Mouse (Mus musculus) hindbrain, embryonic 16.5 days (tissue): ENCODE measurements at regions not wholly inside any gene's neighbourhood (a gene's known extent, or its start where the extent isn't known, plus 50 kb on each side); places are given as distances from the start of the nearest gene placed in this dataset.
A peak's percentile ranks its signal among the peaks of the same experiment; 100 is the strongest.

Experiments used
- ATAC-seq: fragments of 200-750 bp; cut with Nextera tagmentation; 2 replicates; pipeline ENCODE4 v1.8.0; 2017; ENCODE audit warnings: moderate TSS enrichment, moderate library complexity
- H3K27ac ChIP-seq: fragments of 300-500 bp; sonication (generic); 2 replicates; pipeline ENCODE4 v1.5.1; 2014; ENCODE audit warnings: low read depth, mild to moderate bottlenecking, control low read depth, low read length, moderate library complexity
- H3K27me3 ChIP-seq: fragments of 300-500 bp; sonication (generic); replicated peaks from 2 replicates; pipeline ENCODE4 v1.6.1; 2014; ENCODE audit warnings: low read length; ENCODE audit not compliant: control insufficient read depth, insufficient read depth
- H3K36me3 ChIP-seq: fragments of 300-500 bp; sonication (generic); 2 replicates; pipeline ENCODE4 v1.6.1; 2014; ENCODE audit warnings: mild to moderate bottlenecking, low read length, moderate library complexity, mixed read lengths; ENCODE audit not compliant: control insufficient read depth, insufficient read depth
- H3K4me1 ChIP-seq: fragments of 300-500 bp; sonication (generic); 2 replicates; pipeline ENCODE4 v1.6.1; 2014; ENCODE audit warnings: low read depth, low read length; ENCODE audit not compliant: control insufficient read depth, insufficient read depth
- H3K4me2 ChIP-seq: fragments of 300-500 bp; sonication (generic); 2 replicates; pipeline ENCODE4 v1.6.1; 2014; ENCODE audit warnings: mild to moderate bottlenecking, low read length, control low read depth, moderate library complexity
- H3K4me3 ChIP-seq: fragments of 300-500 bp; sonication (generic); 2 replicates; pipeline ENCODE4 v1.5.1; 2014; ENCODE audit warnings: mild to moderate bottlenecking, low read length, control low read depth, moderate library complexity
- H3K9ac ChIP-seq: fragments of 300-500 bp; sonication (generic); 2 replicates; pipeline ENCODE4 v1.6.1; 2014; ENCODE audit warnings: low read depth, mild to moderate bottlenecking, control low read depth, low read length, moderate library complexity
- H3K9me3 ChIP-seq: fragments of 300-500 bp; sonication (generic); 2 replicates; pipeline ENCODE4 v1.6.1; 2014; ENCODE audit warnings: mild to moderate bottlenecking, low read length, moderate library complexity; ENCODE audit not compliant: control insufficient read depth
- WGBS: fragments of 180-500 bp; shearing (Covaris S2); extraction: QIAGEN DNeasy Blood & Tissue Kit; methylation state at CpG from one replicate; pipeline ENCODE4 v1.1.7; 2014; 5-methylcytosine and 5-hydroxymethylcytosine counted together

DNA sequence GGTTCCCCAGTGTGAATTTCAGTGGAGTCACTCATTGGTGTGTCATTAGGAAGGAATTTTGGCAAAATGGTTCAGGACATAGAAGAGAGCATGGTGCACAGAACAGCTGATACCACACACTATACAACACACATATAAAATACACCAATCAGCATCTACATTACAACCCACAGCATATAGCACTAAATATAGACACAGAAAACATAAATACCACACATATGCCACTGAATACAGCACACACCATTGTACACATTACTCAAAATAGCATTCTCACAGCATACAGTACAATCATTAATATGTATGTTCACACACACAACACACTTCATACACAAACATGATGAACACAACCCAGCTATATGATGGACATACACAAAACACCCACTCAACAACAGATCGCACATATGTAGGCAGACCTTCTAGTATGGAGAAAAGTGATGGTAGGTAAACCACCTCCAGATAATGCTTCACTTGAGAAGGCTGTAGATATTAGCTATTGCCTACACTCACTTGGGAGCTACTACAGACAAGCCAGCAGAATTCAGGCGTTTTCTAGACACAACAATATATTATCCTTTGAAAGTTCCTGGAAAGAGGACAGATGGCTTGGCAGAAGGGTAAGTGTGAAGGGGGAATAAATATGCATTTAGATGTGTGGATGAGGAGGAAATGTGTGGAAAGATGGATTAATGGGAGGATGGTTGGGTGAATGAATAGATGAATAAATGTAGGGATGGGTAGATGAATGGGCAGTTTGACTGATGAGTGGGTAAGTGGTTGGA lies 71.6 kb upstream of the Zmat1 start:
- WGBS = 69% methylated on average over 2 of the region's 2 CpGs
- H3K9me3 ChIP-seq = no peaks in the 10 kb centered on the region
- H3K27ac ChIP-seq = no peak overlapping the region
- H3K27me3 ChIP-seq = no peaks in the 10 kb centered on the region
- no peaks in the 10 kb centered on the region for H3K4me1 ChIP-seq
- ATAC-seq = no peak
- H3K36me3 ChIP-seq = no peaks in the 10 kb centered on the region
- H3K9ac ChIP-seq = no peak overlapping the region
- H3K4me3 ChIP-seq = no peak overlapping the region
- H3K4me2 ChIP-seq = no peak overlapping the region

GRCm38 (mm10) chrX:135079388-135079787 lies 70.4 kb upstream of the Zmat1 start:
- WGBS = 66% methylated on average over 2 of the region's 2 CpGs
- H3K36me3 ChIP-seq = no peaks in the 10 kb centered on the region
- no peak overlapping the region for H3K4me3 ChIP-seq
- no peak overlapping the region for H3K9ac ChIP-seq
- H3K4me1 ChIP-seq = no peaks in the 10 kb centered on the region
- H3K27ac ChIP-seq = no peak overlapping the region
- no peaks in the 10 kb centered on the region for H3K27me3 ChIP-seq
- H3K9me3 ChIP-seq = no peaks in the 10 kb centered on the region
- H3K4me2 ChIP-seq = no peak overlapping the region
- ATAC-seq = no peak

GRCm38 (mm10) chrX:135075903-135076302 lies 66.9 kb upstream of the Zmat1 start:
- no peak overlapping the region for H3K27ac ChIP-seq
- H3K4me2 ChIP-seq = no peak overlapping the region
- no peak overlapping the region for H3K9ac ChIP-seq
- WGBS = 57% methylated on average over 2 of the region's 2 CpGs
- no peaks in the 10 kb centered on the region for H3K9me3 ChIP-seq
- no peak for ATAC-seq
- no peak overlapping the region for H3K4me3 ChIP-seq
- no peaks in the 10 kb centered on the region for H3K27me3 ChIP-seq
- no peaks in the 10 kb centered on the region for H3K36me3 ChIP-seq
- no peaks in the 10 kb centered on the region for H3K4me1 ChIP-seq

DNA sequence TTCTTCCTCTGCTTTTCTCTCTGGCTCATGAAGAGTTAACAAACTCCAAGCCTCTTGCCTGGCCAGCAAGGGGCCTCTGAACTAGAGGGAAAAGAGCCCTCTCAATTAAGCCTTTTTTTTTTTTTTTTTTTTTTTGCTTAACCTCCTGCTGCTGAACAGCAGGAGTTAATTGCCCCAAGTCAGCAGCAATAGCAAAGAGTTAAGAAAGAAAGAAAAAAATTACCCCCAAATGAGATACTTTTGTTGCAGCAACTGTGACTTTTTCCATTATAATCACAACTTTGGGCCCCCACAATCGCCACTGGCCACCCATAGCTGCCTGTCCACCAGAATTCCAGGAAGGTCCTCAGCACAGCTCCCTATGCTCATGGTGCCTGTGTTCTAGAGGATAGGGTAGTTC lies 60.4 kb upstream of the Zmat1 start:
- Histone ChIP-seq H3K9me3 (no peaks in the 10 kb centered on the region), H3K36me3 (no peaks in the 10 kb centered on the region), H3K4me1 (no peaks in the 10 kb centered on the region), H3K4me3 (no peak overlapping the region), H3K27ac (no peak overlapping the region), H3K27me3 (no peaks in the 10 kb centered on the region), H3K4me2 (no peak overlapping the region), H3K9ac (no peak overlapping the region)
- ATAC-seq = no peak
- WGBS = 5% methylated on average over 1 of the region's 1 CpGs

DNA sequence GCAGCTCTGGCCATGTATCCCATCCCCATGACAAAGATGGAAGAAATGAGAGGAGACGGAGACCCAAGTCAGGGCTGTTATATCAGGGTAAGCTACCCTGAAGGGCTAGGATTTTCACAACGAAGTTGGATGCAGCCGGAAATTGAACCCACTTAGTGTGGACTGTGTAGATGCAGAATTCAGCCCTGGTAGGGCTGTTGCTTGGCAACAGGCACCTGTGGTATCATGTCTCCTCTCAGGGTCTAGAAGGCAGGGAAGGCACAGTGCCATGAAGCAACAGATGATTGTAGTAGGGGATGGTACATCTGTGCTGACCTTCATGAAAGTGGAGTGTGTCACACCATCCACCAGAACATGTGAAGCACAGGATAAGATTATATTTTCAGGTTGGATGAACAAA lies 51.2 kb upstream of the Zmat1 start:
- Histone ChIP-seq H3K4me1 (no peaks in the 10 kb centered on the region), H3K9me3 (no peaks in the 10 kb centered on the region), H3K9ac (no peak overlapping the region), H3K4me2 (no peak overlapping the region), H3K27me3 (no peaks in the 10 kb centered on the region), H3K36me3 (no peaks in the 10 kb centered on the region), H3K4me3 (no peak overlapping the region), H3K27ac (no peak overlapping the region)
- peak; percentile 61; the same call in 1 of the 2 replicates for ATAC-seq
- 72% methylated on average over 3 of the region's 3 CpGs for WGBS

DNA sequence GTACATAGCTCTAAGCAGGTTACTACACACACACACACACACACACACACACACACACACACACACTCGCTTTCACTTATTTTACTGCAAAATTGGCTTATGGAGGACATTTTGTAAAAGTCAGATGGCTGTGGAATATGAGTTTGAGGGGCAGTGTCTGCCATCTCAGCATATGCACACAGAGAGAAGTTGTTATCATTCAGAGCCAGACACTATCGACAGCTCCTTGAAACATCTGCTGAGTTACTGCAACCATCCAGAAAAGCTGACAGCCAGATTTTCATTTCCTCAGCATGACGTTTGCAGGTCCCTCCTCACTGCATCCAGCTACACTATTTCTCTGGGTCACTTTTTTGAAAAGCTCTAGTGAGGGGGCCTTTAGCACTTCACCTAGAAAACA lies 49.9 kb upstream of the Zmat1 start:
- Histone ChIP-seq H3K4me1 (no peaks in the 10 kb centered on the region), H3K36me3 (no peaks in the 10 kb centered on the region), H3K4me3 (no peak overlapping the region), H3K4me2 (no peak overlapping the region), H3K9me3 (no peaks in the 10 kb centered on the region), H3K27ac (no peak overlapping the region), H3K27me3 (no peaks in the 10 kb centered on the region; the same call in 1 of the 2 replicates), H3K9ac (no peak overlapping the region)
- no peak for ATAC-seq
- 56% methylated on average over 3 of the region's 3 CpGs for WGBS
